Mouse (Mus musculus): ENCODE measurements around the gene Cacnb1. TPM values are rescaled to one million over a fixed set of nuclear protein-coding genes. Genes with fewer than 3 reads are reported as not detected.

Gene Cacnb1
- 0.81 and 1.2 TPM in 2 replicates for polyA plus RNA-seq (2015; fragmentation: Nextera tagmentation; extraction: Ambion mirVana)

DNA sequence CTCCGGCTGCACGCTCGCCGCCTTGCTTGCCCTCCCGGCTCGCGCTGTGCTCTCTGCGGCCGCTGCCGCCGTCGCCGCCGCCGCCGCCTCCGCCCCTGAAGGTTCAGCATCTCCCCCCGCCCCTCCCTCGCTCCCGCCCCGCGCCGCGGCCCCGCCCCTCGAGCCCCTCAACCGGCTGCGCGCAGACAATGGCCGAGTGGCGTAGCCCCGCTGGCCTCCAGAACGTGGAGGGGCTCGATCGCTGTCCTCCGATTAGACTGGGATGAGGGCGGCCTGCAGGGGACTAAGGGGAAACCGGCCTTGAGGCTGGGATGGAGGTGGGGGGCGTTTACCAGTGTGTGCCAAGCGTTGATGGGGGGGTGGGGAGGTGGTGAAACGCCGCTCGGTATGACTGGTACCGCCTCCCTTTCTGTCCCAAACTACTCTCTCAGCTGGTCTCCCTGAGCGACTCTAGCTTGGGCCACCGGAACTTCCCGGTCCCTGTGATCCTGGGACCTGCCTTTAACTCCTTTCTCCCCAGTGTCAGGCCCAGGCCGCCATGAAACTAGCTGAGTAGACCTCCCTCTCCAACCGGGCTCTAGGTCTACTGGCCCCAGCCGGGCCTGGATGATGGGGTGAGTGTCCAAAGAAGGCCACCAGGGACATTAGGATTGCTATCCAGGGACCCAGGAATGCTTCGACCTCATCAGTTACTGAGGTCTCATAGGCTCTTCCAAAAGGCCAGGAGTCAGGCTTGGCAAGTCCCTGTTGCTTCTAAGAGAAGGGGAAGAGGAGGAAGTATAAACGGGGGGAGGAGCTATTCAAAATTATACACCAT is at the start of gene Cacnb1:
Gene Cacnb1, minus strand, starts transcription at position 480 of the 817 bp plus-strand sequence.
- Histone ChIP-seq H3K36me3 (ENCODE audit: control insufficient read depth, insufficient read depth) (no peaks in the 10 kb centered on the region), H3K27me3 (ENCODE audit: control insufficient read depth, insufficient read depth, low read depth, low read length) (peaks cover 21% of the 10 kb centered on the region), H3K27ac (ENCODE audit: low read length) (0 out of 2 replicates have a peak within 1 kb of the TSS, but pooled peaks have one; percentile 17), H3K4me2 (ENCODE audit: low read depth, low read length) (peak within 1 kb of the TSS; percentile 80), H3K4me3 (ENCODE audit: low read depth, low read length) (peak within 1 kb of the TSS; percentile 65), H3K4me1 (ENCODE audit: control insufficient read depth, low read depth, low read length) (peaks cover 21% of the 10 kb centered on the region), H3K9me3 (replicated peaks; ENCODE audit: control insufficient read depth, low read length) (no peaks in the 10 kb centered on the region), H3K9ac (ENCODE audit: low read depth, low read length) (peak within 1 kb of the TSS; percentile 59)
- ATAC-seq (ENCODE audit: low read depth): peak; percentile 5; the same call in 1 of the 2 replicates
- WGBS (ENCODE audit: insufficient replicate concordance): 1% methylated on average over 29 of the region's 52 CpGs

DNA sequence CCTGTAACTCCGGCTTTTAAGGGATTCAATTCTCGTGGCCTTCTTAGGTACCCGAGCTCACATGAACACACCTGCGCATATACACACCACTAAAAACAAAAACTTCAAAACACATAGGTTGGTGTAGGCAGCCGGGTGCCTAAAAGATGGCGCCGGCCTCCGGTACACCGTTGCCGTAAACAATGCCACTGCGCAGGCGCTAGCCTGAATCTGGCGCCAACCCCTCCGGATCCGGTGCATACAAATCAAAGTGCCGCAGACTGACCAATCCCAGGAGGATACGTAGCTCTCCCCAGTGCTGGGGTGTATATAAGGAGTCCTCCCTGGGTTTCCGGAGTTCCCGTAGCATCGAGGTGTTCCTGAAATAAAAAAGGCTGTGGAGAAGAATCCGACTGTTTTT is 44.4 kb upstream of the Cacnb1 start:
- no peak for ATAC-seq (ENCODE audit: low read depth)
- 84% methylated on average over 21 of the region's 21 CpGs for whole genome bisulfite sequencing (ENCODE audit: insufficient replicate concordance)
- no peak overlapping the region for H3K27ac ChIP-seq (ENCODE audit: low read length)

DNA sequence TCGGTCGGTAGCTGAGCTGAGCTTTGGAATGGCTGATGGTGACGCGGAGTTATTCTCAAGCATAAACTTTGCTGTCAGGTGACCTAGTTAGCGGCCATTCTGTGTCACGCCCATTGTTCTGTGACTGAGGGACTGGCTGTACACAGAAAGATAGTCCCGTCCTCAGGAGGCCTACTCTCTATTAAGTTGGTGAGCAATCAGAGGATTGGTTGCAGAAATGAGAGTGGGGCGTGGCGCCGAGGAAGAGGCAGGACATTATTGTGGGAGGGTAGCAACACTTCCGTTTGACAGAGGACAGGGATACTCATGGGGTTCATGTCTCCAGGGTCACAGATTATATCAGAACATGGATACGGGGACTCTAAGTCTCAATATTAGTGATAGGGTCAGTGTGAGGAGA is 43.4 kb upstream of the Cacnb1 start:
- 77% methylated on average over 12 of the region's 12 CpGs for WGBS (ENCODE audit: insufficient replicate concordance)
- no peaks in the 10 kb centered on the region for H3K27me3 ChIP-seq (ENCODE audit: control insufficient read depth, insufficient read depth, low read depth, low read length)
- no peaks in the 10 kb centered on the region for H3K4me1 ChIP-seq (ENCODE audit: control insufficient read depth, low read depth, low read length)
- H3K36me3 ChIP-seq (ENCODE audit: control insufficient read depth, insufficient read depth): no peaks in the 10 kb centered on the region
- no peak overlapping the region for H3K4me3 ChIP-seq (ENCODE audit: low read depth, low read length)
- no peak overlapping the region for H3K27ac ChIP-seq (ENCODE audit: low read length)
- no peak for ATAC-seq (ENCODE audit: low read depth)
- no peaks in the 10 kb centered on the region for H3K9me3 ChIP-seq (replicated peaks; ENCODE audit: control insufficient read depth, low read length)
- H3K9ac ChIP-seq (ENCODE audit: low read depth, low read length): no peak overlapping the region
- no peak overlapping the region for H3K4me2 ChIP-seq (ENCODE audit: low read depth, low read length)

More for the DNA sequence above, 44.4 kb upstream of the Cacnb1 start:
- Histone ChIP-seq H3K4me2 (ENCODE audit: low read depth, low read length) (no peak overlapping the region), H3K4me1 (ENCODE audit: control insufficient read depth, low read depth, low read length) (no peaks in the 10 kb centered on the region), H3K9ac (ENCODE audit: low read depth, low read length) (no peak overlapping the region), H3K9me3 (replicated peaks; ENCODE audit: control insufficient read depth, low read length) (no peaks in the 10 kb centered on the region), H3K4me3 (ENCODE audit: low read depth, low read length) (no peak overlapping the region), H3K27me3 (ENCODE audit: control insufficient read depth, insufficient read depth, low read depth, low read length) (no peaks in the 10 kb centered on the region), H3K36me3 (ENCODE audit: control insufficient read depth, insufficient read depth) (no peaks in the 10 kb centered on the region)

GRCm38 (mm10) chr11:98061904-98062562 is 39.2 kb upstream of the Cacnb1 start:
- ATAC-seq (ENCODE audit: low read depth): no peak
- Histone ChIP-seq H3K9ac (ENCODE audit: low read depth, low read length) (no peak overlapping the region), H3K27ac (ENCODE audit: low read length) (no peak overlapping the region), H3K4me3 (ENCODE audit: low read depth, low read length) (no peak overlapping the region), H3K9me3 (replicated peaks; ENCODE audit: control insufficient read depth, low read length) (no peaks in the 10 kb centered on the region), H3K4me1 (ENCODE audit: control insufficient read depth, low read depth, low read length) (no peaks in the 10 kb centered on the region), H3K36me3 (ENCODE audit: control insufficient read depth, insufficient read depth) (no peaks in the 10 kb centered on the region), H3K27me3 (ENCODE audit: control insufficient read depth, insufficient read depth, low read depth, low read length) (no peaks in the 10 kb centered on the region), H3K4me2 (ENCODE audit: low read depth, low read length) (no peak overlapping the region)
- 39% methylated on average over 6 of the region's 6 CpGs for WGBS (ENCODE audit: insufficient replicate concordance)

DNA sequence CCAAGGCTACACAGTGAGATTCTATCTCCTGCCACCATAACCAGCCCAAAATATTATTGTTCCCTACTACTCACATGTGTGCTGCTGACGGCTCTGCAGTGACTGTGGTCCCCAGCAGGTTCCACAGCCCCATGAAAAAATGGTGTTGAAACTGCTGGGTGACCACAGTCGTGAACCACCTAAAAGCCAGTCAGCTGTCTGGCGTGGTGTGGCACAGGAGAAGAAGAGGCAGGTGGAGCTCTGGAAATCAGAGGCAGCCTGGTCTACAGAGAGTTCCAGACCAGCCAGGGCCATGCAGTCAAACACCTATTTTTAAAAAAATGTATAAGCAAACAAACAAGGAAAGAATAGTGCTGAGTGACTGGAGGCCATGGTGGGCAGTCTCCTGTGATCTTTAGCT is 38.6 kb upstream of the Cacnb1 start:
- Histone ChIP-seq H3K27ac (ENCODE audit: low read length) (no peak overlapping the region), H3K27me3 (ENCODE audit: control insufficient read depth, insufficient read depth, low read depth, low read length) (no peaks in the 10 kb centered on the region; the same call in 1 of the 2 replicates), H3K9ac (ENCODE audit: low read depth, low read length) (no peak overlapping the region), H3K4me2 (ENCODE audit: low read depth, low read length) (no peak overlapping the region), H3K36me3 (ENCODE audit: control insufficient read depth, insufficient read depth) (no peaks in the 10 kb centered on the region), H3K4me3 (ENCODE audit: low read depth, low read length) (no peak overlapping the region), H3K4me1 (ENCODE audit: control insufficient read depth, low read depth, low read length) (no peaks in the 10 kb centered on the region), H3K9me3 (replicated peaks; ENCODE audit: control insufficient read depth, low read length) (no peaks in the 10 kb centered on the region)
- no peak for ATAC-seq (ENCODE audit: low read depth)
- 40% methylated on average over 3 of the region's 3 CpGs for WGBS (ENCODE audit: insufficient replicate concordance)

DNA sequence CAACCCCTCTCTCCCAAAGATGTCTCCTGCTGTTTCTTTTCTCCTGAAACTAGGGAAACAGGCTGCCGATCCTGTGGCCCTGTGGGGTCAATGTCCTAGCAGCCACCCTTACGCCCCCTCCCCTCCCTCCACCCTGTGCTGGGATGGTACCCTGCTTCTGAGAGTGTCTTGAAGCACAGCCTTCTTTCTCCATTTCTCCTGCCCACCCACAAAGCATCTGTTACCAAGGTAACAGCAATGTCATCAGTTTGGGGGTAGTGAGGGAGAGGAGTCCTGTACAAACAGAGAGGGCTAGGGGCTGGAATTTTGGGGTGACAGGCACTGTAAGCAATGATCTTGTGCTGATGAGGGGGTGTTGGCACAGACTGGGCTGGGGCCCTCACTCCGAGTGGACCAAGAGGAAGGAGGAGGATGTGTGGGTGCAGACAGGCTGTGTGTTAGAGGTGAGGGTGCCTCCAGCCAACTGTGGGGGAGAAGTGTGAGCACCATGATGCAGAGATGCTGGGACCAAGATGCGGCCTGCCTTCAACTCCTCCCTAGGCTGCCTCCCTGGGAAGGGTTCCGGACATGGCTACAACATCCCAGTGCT is 37.4 kb upstream of the Cacnb1 start:
- no peak for ATAC-seq (ENCODE audit: low read depth)
- WGBS (ENCODE audit: insufficient replicate concordance): 61% methylated on average over 5 of the region's 5 CpGs
- Histone ChIP-seq H3K4me1 (ENCODE audit: control insufficient read depth, low read depth, low read length) (no peaks in the 10 kb centered on the region), H3K4me3 (ENCODE audit: low read depth, low read length) (no peak overlapping the region), H3K9ac (ENCODE audit: low read depth, low read length) (no peak overlapping the region), H3K36me3 (ENCODE audit: control insufficient read depth, insufficient read depth) (no peaks in the 10 kb centered on the region), H3K4me2 (ENCODE audit: low read depth, low read length) (no peak overlapping the region), H3K27ac (ENCODE audit: low read length) (no peak overlapping the region), H3K27me3 (ENCODE audit: control insufficient read depth, insufficient read depth, low read depth, low read length) (peaks cover 1% of the 10 kb centered on the region), H3K9me3 (replicated peaks; ENCODE audit: control insufficient read depth, low read length) (no peaks in the 10 kb centered on the region)

GRCm38 (mm10) chr11:98059662-98060061 is 36.8 kb upstream of the Cacnb1 start:
- Histone ChIP-seq H3K4me2 (ENCODE audit: low read depth, low read length) (no peak overlapping the region), H3K27me3 (ENCODE audit: control insufficient read depth, insufficient read depth, low read depth, low read length) (peaks cover 4% of the 10 kb centered on the region), H3K9me3 (replicated peaks; ENCODE audit: control insufficient read depth, low read length) (no peaks in the 10 kb centered on the region), H3K27ac (ENCODE audit: low read length) (no peak overlapping the region), H3K4me3 (ENCODE audit: low read depth, low read length) (no peak overlapping the region), H3K9ac (ENCODE audit: low read depth, low read length) (no peak overlapping the region), H3K36me3 (ENCODE audit: control insufficient read depth, insufficient read depth) (no peaks in the 10 kb centered on the region), H3K4me1 (ENCODE audit: control insufficient read depth, low read depth, low read length) (no peaks in the 10 kb centered on the region)
- WGBS (ENCODE audit: insufficient replicate concordance): 58% methylated on average over 7 of the region's 7 CpGs
- ATAC-seq (ENCODE audit: low read depth): no peak

DNA sequence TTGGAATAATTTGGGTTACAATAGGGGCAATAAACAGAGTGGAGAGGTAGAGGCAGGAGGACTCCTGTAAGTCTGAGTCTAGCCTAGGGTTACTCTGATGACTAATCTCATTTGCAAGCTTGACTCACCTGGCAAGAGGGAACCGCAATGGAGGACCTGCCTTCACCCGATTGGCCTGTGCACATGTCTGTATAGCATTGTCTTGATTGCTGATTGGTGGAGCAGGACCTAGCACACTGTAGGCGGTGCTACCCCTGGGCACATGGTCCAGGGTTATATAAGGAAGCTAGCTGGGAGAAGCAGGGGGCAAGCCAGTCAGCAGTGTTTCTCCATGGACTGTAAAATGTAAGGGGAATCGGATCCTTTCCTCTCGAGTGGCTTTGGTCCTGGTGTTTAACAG is 35.2 kb upstream of the Cacnb1 start:
- 0 out of 2 replicates have a peak, but pooled peaks have one; percentile 19 for ATAC-seq (ENCODE audit: low read depth)
- Histone ChIP-seq H3K27ac (ENCODE audit: low read length) (no peak overlapping the region), H3K4me1 (ENCODE audit: control insufficient read depth, low read depth, low read length) (no peaks in the 10 kb centered on the region; the same call in 1 of the 2 replicates), H3K9me3 (replicated peaks; ENCODE audit: control insufficient read depth, low read length) (no peaks in the 10 kb centered on the region), H3K27me3 (ENCODE audit: control insufficient read depth, insufficient read depth, low read depth, low read length) (peaks cover 18% of the 10 kb centered on the region), H3K4me3 (ENCODE audit: low read depth, low read length) (no peak overlapping the region), H3K9ac (ENCODE audit: low read depth, low read length) (no peak overlapping the region), H3K36me3 (ENCODE audit: control insufficient read depth, insufficient read depth) (no peaks in the 10 kb centered on the region), H3K4me2 (ENCODE audit: low read depth, low read length) (no peak overlapping the region)
- WGBS (ENCODE audit: insufficient replicate concordance): 66% methylated on average over 5 of the region's 5 CpGs

All from liver, embryonic 16.5 days (tissue).